Mouse (Mus musculus): Measurements from ENCODE around the gene R3hdm4. TPM values are rescaled to one million over a fixed set of nuclear protein-coding genes. Genes with fewer than 3 reads are reported as not detected.

The R3hdm4 gene
- polyA plus RNA-seq, 1 experiment = 94.6 TPM

DNA sequence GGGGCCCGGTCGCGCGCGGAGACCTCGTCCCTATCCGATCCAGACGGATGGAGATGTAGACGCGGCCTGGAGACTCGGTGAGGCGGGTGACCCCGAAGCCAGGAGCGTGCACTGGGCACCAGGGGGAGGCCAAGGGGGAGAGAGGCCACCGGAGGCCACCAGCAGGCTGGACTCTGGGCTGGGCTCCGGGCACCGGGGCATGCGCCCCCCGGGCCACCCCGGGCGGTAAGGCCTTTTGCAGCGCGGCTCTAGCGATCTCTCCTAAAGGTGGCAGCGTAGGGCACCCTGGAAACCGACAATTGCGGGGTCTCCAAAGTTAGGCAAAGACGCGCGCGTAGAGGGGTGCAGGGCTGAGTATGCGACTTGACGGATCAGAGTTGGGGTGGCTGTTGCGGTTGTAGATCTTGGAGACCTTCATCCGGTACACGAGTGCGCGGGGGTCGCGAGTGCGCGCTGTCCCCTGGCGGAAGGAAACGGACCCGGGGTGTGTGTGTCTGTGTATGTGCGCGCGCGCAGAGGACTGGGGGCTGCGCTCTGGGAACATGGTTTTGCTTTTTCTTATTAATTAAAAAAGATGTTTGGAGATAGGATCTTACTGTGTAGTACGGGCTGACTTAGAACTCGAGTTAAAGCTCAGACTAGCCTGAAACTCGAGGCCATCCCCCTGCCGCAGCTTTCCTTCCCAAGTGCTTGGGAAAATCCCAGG, 6.5 kb upstream of the R3hdm4 start:
- DNase-seq (ENCODE audit: low read depth, low spot score) = no peak
- WGBS = under 1% methylated on average over 54 of the region's 54 CpGs

GRCm38 (mm10) chr10:79926491-79927323, 5.7 kb upstream of the R3hdm4 start, which contains the start of gene Arid3a:
Arid3a (plus strand) TSS chr10:79927043.
- WGBS = under 1% methylated on average over 63 of the region's 63 CpGs
- no peak for DNase-seq (ENCODE audit: low read depth, low spot score)

DNA sequence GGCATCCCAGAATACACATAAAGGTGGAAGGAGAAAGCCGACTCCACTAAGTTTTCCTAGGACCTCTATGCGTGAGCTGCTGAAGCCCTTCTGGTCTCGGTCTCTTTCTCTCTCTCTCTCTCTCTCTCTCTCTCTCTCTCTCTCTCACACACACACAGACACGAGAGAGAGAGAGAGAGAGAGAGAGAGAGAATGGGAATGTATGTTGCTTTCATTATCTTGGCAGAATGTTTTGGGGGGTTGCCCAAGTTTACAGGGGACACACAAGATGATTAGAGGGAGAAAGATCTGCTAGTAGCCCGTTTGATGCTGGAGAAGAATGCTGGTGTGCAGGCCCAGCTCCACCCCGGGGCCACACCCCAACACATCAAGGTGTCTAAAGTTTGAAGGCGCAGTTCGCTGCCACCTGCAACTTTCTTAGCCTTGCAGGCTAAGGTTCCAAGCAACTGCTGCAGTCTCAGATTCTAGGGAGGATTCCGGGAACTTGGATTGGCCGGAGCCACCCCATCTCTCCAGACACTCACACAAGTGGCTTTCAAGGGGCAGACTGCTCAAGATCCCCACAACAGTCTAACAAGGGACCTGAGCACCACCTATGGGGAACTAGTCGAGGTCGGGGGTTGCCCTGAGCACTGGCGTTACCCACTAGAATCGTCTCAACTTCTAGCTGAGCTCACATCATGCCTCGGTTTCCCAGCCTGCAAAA, 4.9 kb upstream of the R3hdm4 start:
- 4% methylated on average over 15 of the region's 15 CpGs for WGBS
- no peak for DNase-seq (ENCODE audit: low read depth, low spot score)

DNA sequence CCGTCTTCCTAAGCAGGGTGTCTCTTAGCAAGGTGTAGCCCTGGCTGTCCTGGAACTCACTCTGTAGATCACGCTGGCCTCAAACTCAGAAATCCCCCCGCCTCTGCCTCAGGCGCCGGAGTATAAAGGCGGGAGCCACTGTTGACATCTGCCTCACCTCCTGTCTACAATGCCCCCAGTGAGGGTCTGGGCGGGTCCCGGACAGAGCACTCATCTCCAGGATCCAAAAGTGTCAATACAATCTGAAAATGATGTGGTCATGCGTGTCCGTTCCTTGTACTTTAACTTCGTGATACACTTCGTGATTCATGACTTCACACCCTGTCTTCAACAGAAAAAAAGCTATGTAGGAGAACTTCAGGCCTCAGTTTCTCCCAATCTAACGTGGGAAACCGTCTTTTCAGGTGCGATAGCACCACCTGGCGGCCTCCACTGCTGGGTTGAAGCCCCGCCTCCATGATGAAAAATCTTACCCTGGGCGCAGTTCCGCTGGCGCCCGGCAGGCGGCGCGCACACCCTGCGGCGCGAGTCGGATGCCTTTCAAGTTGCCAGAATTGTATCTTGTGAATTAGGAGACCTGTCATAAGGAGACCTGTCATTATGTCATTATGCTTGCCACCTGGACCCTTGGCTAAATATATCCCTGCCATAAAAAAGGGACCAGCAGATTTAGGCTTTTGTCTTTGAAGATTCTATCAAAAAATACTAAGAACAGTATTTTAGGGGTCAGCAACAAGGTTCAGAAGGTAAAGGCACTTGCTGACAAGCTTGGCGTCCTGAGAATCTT, 4.2 kb upstream of the R3hdm4 start:
- 12% methylated on average over 29 of the region's 29 CpGs for WGBS
- no peak for DNase-seq (ENCODE audit: low read depth, low spot score)

GRCm38 (mm10) chr10:79921572-79921971, 564 bp upstream of the R3hdm4 start:
- DNase-seq (ENCODE audit: low read depth, low spot score) = no peak
- 29% methylated on average over 34 of the region's 34 CpGs for WGBS

- no peak for DNase-seq (ENCODE audit: low read depth, low spot score)
- 44% methylated on average over 26 of the region's 26 CpGs for WGBS
Observed at GRCm38 (mm10) chr10:79920056-79920890, 735 bp downstream of the R3hdm4 start.

DNA sequence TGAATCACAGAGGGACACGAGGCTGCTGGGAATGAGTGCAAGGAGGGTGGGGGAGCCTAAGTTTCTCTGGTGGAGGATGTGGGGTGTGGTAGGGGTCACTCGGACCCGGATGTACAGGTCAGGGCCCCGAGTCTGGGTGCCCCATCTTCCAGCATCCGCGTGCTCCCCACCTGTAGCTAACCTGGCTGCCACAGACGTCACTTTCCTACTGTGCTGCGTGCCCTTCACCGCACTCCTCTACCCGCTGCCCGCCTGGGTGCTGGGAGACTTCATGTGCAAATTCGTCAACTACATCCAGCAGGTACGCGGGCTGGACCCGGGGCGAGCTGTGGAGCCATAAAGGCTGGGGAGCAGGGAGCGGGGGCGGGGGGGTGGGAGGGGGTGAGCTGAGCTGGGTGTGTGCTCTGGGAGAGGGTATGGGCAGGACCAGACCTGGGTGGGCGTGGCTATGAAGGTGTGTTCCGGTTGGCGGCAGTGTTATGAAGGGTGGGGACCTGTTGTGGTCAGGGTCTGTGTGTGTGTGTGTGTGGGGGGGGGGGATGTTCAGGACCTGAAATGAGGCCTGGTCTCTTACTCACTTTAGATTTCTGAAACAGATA, 1.7 kb downstream of the R3hdm4 start:
- WGBS = 20% methylated on average over 21 of the region's 21 CpGs
- no peak for DNase-seq (ENCODE audit: low read depth, low spot score)

GRCm38 (mm10) chr10:79918231-79919078, 2.6 kb downstream of the R3hdm4 start:
- 62% methylated on average over 35 of the region's 35 CpGs for WGBS
- DNase-seq (ENCODE audit: low read depth, low spot score) = no peak

DNA sequence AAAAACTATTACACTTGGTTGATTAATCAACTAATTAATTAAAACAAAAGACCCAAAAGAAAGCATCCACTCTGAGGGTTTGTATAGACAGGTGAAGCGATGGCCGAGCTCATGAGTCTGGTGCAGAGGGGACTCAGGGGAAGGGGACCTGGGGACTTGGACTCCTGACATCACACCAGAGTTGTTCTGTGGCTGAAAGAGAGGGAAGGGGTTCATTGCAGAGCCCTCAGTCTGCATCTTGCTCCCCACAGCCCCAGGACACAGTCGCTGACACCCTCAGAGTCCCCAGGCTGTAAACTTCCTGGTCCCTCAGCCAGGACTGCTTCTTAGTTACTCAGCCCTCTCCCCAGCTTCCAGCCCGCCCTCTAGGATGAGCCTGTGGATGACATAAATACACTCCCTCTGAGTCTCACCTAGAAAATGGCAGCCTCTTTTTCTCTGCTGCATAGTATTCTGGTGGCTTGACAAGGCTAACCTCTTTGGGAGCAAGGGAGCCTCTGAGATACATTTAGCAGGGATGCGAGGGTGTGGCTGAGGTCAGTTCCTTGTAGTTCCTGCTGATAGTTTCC, 3.4 kb downstream of the R3hdm4 start:
- no peak for DNase-seq (ENCODE audit: low read depth, low spot score)
- WGBS = 80% methylated on average over 5 of the region's 5 CpGs

DNA sequence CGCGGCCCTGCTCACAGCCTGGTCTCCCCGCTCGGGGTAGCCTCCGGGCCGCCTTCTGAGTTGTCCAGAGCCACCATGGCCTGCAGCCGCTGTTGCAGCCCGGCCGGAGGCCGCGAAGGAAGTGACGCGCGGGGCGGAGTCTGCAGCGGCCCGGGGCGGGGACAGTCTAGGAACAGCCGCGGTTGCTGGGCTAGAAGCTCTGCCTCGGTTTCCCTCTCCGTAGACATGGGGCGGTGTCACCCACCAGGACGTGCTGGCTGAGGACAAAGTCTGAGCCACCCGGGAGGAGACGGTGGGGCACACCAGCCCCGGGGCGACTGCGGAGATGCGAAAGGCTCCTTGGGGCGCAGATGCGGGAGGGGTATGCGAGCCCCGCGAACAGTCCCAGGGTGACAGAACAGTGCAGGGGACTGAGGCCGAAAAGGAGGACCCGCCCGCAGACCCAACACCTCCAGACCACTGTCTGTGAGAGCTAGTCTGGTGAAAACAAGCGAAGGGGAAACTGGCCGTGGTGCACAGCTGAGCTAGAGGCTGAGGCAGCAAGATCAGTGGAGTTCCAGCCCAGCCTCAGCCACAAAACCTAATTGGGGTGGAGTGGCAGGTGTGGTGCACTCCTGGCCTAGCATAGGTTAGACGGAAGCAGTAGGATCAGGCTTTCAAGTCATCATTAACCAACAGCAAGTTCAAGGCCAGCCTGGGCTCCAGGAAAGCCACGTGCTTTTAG, 4.0 kb downstream of the R3hdm4 start, which contains the start of gene Kiss1r:
Gene Kiss1r, plus strand, starts transcription at position 164 of the 724 bp plus-strand sequence.
- WGBS = 2% methylated on average over 42 of the region's 42 CpGs
- no peak for DNase-seq (ENCODE audit: low read depth, low spot score)

DNA sequence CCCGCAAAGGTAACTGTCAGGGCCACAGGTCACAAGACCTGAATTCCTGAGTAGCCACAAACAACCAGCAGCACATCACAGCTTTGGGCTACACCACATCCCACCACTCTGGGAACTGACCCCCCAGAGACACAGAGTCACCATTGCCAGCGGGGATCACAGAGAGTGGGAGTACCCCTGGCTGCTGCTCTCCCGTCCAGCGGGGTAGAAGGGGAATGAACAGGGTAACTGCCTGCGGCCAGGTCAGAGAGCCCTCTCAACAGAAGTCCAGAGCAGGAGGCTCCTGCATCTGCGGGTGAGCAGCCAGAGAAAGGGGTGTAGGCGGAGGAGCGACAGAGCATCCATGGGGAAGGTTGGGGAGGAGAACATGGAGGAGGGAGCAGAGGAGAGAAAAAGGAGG, 4.9 kb downstream of the R3hdm4 start:
- no peak for DNase-seq (ENCODE audit: low read depth, low spot score)
- 5% methylated on average over 8 of the region's 8 CpGs for WGBS

DNA sequence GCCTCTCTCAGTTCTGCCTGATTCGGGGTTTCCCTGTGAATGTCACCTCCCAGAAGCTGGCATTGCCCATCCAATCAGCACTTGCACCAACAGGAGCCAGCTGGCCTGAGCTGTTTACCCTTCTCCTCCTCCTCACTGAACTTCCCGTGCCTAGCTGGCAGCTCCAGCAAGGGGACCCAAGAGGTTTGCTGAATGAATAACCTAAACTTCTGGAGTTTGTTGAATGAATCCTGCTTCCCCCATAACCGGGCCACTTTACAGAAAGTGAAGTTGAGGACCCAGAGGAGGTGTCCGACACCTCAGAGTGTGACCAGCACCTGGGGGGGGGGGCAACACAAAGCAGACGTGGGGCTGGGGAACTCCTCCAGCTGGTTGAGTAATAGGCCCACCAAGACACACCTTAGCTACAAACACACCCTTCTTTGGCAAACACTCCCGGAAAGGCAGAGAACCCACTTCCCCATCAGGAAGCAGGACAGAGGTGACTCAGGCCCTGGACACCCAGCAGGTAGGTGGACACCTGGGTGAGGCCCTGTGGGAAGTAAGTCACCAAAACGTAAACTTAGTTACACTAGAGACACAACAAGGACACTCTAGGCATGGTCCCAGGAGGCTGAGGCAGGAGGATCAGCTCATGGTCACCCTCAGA, 5.9 kb downstream of the R3hdm4 start:
- no peak for DNase-seq (ENCODE audit: low read depth, low spot score)
- WGBS = 21% methylated on average over 7 of the region's 7 CpGs

DNA sequence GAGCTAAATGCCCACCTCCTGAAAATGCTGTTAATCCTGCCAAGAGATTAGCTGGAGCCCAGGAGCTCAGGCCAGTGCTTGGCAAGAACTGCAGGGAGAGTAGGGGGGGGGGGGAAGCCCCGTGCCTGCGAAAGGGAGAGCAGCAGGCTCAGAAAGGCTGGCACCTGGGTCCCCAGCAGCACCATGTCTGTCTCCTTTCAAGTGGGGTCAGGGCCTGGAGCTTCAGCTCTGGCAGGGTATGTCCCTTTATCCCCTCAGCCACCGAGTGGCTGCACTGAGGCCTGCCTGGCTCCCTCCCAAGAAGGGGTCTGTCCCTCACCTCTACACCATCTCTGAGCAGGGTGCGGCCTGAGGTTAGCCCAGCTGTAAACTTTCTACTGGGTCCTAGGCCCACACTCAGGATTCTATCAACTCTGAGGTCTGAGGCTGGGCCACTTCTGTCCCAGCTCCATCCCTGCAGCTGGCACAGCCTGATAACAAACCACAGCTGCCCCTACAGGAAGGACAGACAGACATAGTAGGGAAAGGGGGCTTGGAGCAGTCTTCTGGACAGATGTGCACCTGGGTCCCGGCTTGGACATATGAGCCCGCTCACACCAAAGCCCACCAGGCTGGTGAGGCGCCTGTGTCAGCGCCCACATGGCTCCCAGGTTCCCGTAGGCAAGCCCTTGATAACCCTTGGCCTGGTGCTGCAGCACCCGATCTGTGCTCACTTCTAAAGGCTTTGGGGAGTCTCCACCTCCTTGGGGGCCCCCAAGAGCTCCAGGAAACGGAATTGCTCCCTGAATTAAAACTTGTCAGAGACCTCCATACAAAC, 6.7 kb downstream of the R3hdm4 start:
- 36% methylated on average over 11 of the region's 11 CpGs for WGBS
- DNase-seq (ENCODE audit: low read depth, low spot score) = no peak

DNA sequence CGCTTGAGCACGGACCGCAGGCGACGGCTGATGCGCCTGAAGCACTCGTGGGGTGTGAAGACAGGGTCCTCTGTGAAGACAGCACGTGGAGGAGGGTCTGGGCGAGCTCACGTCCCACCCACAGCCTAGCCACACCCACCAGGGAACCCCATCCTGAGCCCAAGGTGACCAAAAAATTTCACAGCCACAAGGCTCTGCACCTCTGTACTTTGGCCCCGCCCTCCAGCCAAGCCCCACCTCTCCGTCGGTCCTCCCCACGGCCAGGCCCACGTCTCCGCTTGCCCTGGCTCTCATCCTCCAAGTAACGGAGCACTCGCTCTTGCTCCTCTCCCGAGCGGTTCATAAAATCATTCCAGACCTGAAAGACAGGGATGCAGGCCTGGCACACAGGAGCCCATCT, 8.6 kb downstream of the R3hdm4 start:
- 72% methylated on average over 20 of the region's 20 CpGs for WGBS
- DNase-seq (ENCODE audit: low read depth, low spot score) = no peak

DNA sequence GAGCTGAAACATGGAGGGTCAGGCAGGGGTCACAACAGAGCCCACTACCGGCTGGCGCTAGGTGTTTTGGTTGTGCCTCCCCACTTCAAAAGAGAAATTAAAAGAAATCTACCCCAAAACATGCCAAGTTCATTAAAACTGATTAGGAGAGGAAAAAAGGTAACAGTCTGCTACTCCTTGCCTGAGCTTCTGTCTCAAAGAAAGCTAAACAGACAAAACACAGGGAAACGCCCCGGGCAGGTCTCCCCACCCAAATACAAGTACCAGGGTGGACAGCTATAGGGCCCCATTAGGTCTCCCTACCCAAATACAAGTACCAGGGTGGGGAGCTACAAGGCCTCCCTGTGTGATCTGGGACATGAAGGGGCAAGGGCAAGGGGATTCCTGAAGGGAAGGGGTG, 10.5 kb downstream of the R3hdm4 start, which contains the start of gene Gm26602:
Gene Gm26602, plus strand, starts transcription at position 301 of the 400 bp plus-strand sequence.
- 94% methylated on average over 4 of the region's 4 CpGs for WGBS
- DNase-seq (ENCODE audit: low read depth, low spot score) = no peak

Measured in large intestine, adult 2 months (tissue).